Mouse (Mus musculus): ENCODE data around the gene Best1. TPM values are rescaled to one million over a fixed set of nuclear protein-coding genes. Genes with fewer than 3 reads are reported as not detected.
A peak's percentile ranks its signal among the peaks of the same experiment; 100 is the strongest.

Gene Best1
- polyA plus RNA-seq, 2 experiments: 0.08 to 0.09 TPM

- 69% methylated on average over 5 of the region's 5 CpGs for WGBS (ENCODE audit: insufficient replicate concordance)
- ATAC-seq (ENCODE audit: insufficient read depth): no peak
- Histone ChIP-seq H3K9me3 (ENCODE audit: control insufficient read depth, low read length) (no peaks in the 10 kb centered on the region), H3K27ac (no peak overlapping the region), H3K27me3 (ENCODE audit: control insufficient read depth, insufficient read depth, low read length) (no peaks in the 10 kb centered on the region), H3K9ac (replicated peaks) (no peak overlapping the region), H3K4me3 (ENCODE audit: insufficient read depth in 1 of 2, low read depth in 2 of 2, low read length in 2 of 2) (no peak overlapping the region), H3K36me3 (replicated peaks; ENCODE audit: control insufficient read depth, insufficient read depth, low read depth) (no peaks in the 10 kb centered on the region), H3K4me2 (ENCODE audit: low read depth) (no peak overlapping the region), H3K4me1 (replicated peaks; ENCODE audit: control insufficient read depth in 2 of 2, insufficient read depth in 2 of 2, low read length in 1 of 2) (peaks cover 35 to 47% of the 10 kb centered on the region in 2 experiments)
- no peak for DNase-seq (ENCODE audit: low read depth in 3 of 3, low spot score in 3 of 3)
- TF ChIP-seq CTCF (IDR thresholded peaks at IDR 0.05; ENCODE audit: low read depth) (no peak), EP300 (IDR thresholded peaks at IDR 0.05; ENCODE audit: low read depth) (no peak)
Observed at GRCm38 (mm10) chr19:9957965-9958364, 43.5 kb downstream of the Best1 start.

DNA sequence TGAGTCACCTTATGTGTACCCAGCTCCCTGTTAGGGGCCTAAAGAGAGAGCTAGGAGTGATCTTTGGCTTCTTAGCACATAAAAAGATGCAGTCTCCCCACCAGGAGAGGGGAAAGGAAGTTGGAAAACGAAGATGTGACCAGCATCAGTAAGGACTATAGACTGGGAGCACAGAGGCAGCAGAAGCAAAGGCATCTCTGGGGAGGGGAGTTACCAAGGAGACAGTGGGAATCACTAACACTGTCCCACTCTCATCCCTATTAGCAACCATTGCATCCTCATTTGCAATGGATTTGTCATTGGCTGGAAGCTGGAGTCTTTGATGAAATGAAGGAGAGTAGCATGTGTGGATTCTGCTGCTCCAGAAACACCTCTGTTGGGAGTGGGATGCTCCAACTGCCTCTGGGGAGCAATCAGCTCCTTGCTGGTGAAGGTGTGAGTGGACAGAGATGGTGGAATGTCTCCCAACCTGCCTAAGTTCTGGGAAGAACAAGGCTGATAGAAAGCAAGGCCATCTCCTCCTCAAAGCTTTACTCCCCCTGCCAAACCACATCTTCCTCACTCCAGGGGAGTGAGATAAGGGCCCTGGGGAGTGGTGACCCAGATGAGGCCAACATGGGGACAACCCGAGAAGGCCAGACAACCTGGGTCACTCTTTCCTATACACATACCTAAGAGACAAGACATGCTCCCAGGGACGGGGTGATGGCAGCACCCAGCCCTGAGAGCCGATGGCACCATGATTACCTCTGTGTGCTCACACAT is 44.6 kb downstream of the Best1 start:
- no peak overlapping the region for H3K27ac ChIP-seq
- no peak overlapping the region for H3K4me3 ChIP-seq (ENCODE audit: insufficient read depth in 1 of 2, low read depth in 2 of 2, low read length in 2 of 2)
- no peak overlapping the region; the same call in 1 of the 2 replicates for H3K9ac ChIP-seq (replicated peaks)
- no peak for ATAC-seq (ENCODE audit: insufficient read depth)
- DNase-seq (ENCODE audit: low read depth in 3 of 3, low spot score in 3 of 3): no peak
- peaks cover 35 to 48% of the 10 kb centered on the region in 2 experiments for H3K4me1 ChIP-seq (replicated peaks; ENCODE audit: control insufficient read depth in 2 of 2, insufficient read depth in 2 of 2, low read length in 1 of 2)
- no peaks in the 10 kb centered on the region for H3K36me3 ChIP-seq (replicated peaks; ENCODE audit: control insufficient read depth, insufficient read depth, low read depth)
- H3K4me2 ChIP-seq (ENCODE audit: low read depth): no peak overlapping the region
- H3K9me3 ChIP-seq (ENCODE audit: control insufficient read depth, low read length): no peaks in the 10 kb centered on the region
- H3K27me3 ChIP-seq (ENCODE audit: control insufficient read depth, insufficient read depth, low read length): no peaks in the 10 kb centered on the region
- TF ChIP-seq CTCF (IDR thresholded peaks at IDR 0.05; ENCODE audit: low read depth) (no peak), EP300 (IDR thresholded peaks at IDR 0.05; ENCODE audit: low read depth) (no peak)
- 47% methylated on average over 4 of the region's 4 CpGs for WGBS (ENCODE audit: insufficient replicate concordance)

- peaks cover 35 to 48% of the 10 kb centered on the region in 2 experiments for H3K4me1 ChIP-seq (replicated peaks; ENCODE audit: control insufficient read depth in 2 of 2, insufficient read depth in 2 of 2, low read length in 1 of 2)
- H3K9ac ChIP-seq (replicated peaks): no peak overlapping the region
- H3K4me3 ChIP-seq (ENCODE audit: insufficient read depth in 1 of 2, low read depth in 2 of 2, low read length in 2 of 2): no peak overlapping the region
- peak overlapping the region; percentile 72 for H3K27ac ChIP-seq
- H3K9me3 ChIP-seq (ENCODE audit: control insufficient read depth, low read length): no peaks in the 10 kb centered on the region
- peak overlapping the region; percentile 42 for H3K4me2 ChIP-seq (ENCODE audit: low read depth)
- no peaks in the 10 kb centered on the region for H3K36me3 ChIP-seq (replicated peaks; ENCODE audit: control insufficient read depth, insufficient read depth, low read depth)
- ATAC-seq (ENCODE audit: insufficient read depth): peak; percentile 70; the same call in 1 of the 2 replicates
- WGBS (ENCODE audit: insufficient replicate concordance): 8% methylated on average over 1 of the region's 1 CpGs
- H3K27me3 ChIP-seq (ENCODE audit: control insufficient read depth, insufficient read depth, low read length): no peaks in the 10 kb centered on the region
- DNase-seq (ENCODE audit: low read depth in 3 of 3, low spot score in 3 of 3): no peak
- peak; percentile 51 for TF ChIP-seq EP300 (IDR thresholded peaks at IDR 0.05; ENCODE audit: low read depth)
- no peak for TF ChIP-seq CTCF (IDR thresholded peaks at IDR 0.05; ENCODE audit: low read depth)
Observed at GRCm38 (mm10) chr19:9955438-9955837, 46.0 kb downstream of the Best1 start.

- ATAC-seq (ENCODE audit: insufficient read depth): peak; percentile 61
- H3K9ac ChIP-seq (replicated peaks): 0 out of 2 replicates have a peak overlapping the region, but pooled peaks have one; percentile 3
- H3K4me3 ChIP-seq (ENCODE audit: insufficient read depth in 1 of 2, low read depth in 2 of 2, low read length in 2 of 2): no peak overlapping the region
- peak overlapping the region; percentile 42 for H3K4me2 ChIP-seq (ENCODE audit: low read depth)
- no peaks in the 10 kb centered on the region for H3K36me3 ChIP-seq (replicated peaks; ENCODE audit: control insufficient read depth, insufficient read depth, low read depth)
- H3K27me3 ChIP-seq (ENCODE audit: control insufficient read depth, insufficient read depth, low read length): no peaks in the 10 kb centered on the region
- H3K27ac ChIP-seq: peak overlapping the region; percentile 72
- no peak for DNase-seq (ENCODE audit: low read depth in 3 of 3, low spot score in 3 of 3)
- no peaks in the 10 kb centered on the region for H3K9me3 ChIP-seq (ENCODE audit: control insufficient read depth, low read length)
- WGBS (ENCODE audit: insufficient replicate concordance): 30% methylated on average over 5 of the region's 5 CpGs
- TF ChIP-seq CTCF (IDR thresholded peaks at IDR 0.05; ENCODE audit: low read depth): no peak
- no peak for TF ChIP-seq EP300 (IDR thresholded peaks at IDR 0.05; ENCODE audit: low read depth)
- peaks cover 35 to 48% of the 10 kb centered on the region in 2 experiments for H3K4me1 ChIP-seq (replicated peaks; ENCODE audit: control insufficient read depth in 2 of 2, insufficient read depth in 2 of 2, low read length in 1 of 2)
Observed at GRCm38 (mm10) chr19:9954811-9955202, 46.6 kb downstream of the Best1 start.

DNA sequence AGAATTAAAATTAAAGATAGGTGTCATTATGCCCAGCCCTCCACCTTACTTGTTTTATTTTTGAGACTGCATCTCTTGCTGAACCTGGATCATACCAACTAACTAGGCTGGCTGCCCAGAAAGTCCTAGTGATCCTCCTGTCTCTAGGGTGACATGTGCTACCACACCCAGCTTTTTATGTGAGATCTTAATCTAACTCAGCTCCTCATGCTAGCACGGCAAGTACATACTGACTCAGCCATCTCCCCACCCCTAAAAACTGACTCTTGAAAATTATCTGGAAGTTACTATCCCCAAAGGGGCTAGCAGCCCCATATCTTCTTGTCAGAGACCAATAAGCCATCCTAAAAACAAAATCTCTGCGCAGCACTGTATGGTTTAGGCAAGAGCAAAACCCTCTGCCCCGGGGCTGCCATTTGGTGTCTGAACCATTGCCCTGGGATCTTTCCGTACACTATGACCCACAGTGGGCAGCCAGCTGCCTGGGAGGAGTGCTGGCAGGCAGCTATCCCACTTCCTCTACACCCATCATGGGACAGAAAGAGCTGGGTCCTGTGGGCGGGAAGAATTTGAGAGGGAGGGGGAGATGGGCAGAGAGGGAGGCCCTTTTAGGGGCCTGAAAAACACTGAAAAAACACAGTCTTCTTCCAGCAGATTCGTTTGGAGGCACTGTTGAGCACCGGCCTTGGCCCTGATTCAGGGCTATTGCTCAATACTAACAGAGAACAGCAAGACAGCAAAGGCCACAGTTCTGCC is 47.2 kb downstream of the Best1 start:
- ATAC-seq (ENCODE audit: insufficient read depth) (peak; percentile 63), DNase-seq (ENCODE audit: low read depth in 3 of 3, low spot score in 3 of 3) (no peak)
- no peaks in the 10 kb centered on the region for H3K36me3 ChIP-seq (replicated peaks; ENCODE audit: control insufficient read depth, insufficient read depth, low read depth)
- TF ChIP-seq EP300 (IDR thresholded peaks at IDR 0.05; ENCODE audit: low read depth): no peak
- TF ChIP-seq CTCF (IDR thresholded peaks at IDR 0.05; ENCODE audit: low read depth): 0 out of 2 replicates have a peak, but pooled peaks have one; percentile 2
- peak overlapping the region; percentile 72 for H3K27ac ChIP-seq
- no peak overlapping the region for H3K9ac ChIP-seq (replicated peaks)
- peaks cover 35 to 48% of the 10 kb centered on the region in 2 experiments for H3K4me1 ChIP-seq (replicated peaks; ENCODE audit: control insufficient read depth in 2 of 2, insufficient read depth in 2 of 2, low read length in 1 of 2)
- H3K27me3 ChIP-seq (ENCODE audit: control insufficient read depth, insufficient read depth, low read length): no peaks in the 10 kb centered on the region
- peak overlapping the region; percentile 42 for H3K4me2 ChIP-seq (ENCODE audit: low read depth)
- H3K4me3 ChIP-seq (ENCODE audit: insufficient read depth in 1 of 2, low read depth in 2 of 2, low read length in 2 of 2): no peak overlapping the region
- 15% methylated on average over 7 of the region's 7 CpGs for WGBS (ENCODE audit: insufficient replicate concordance)
- H3K9me3 ChIP-seq (ENCODE audit: control insufficient read depth, low read length): no peaks in the 10 kb centered on the region

Measured in liver, embryonic 14.5 days (tissue).